Mouse (Mus musculus) E14TG2a.4 (cell line): ENCODE results near the gene Clpsl2.

Experiments
- CTCF ChIP-seq: conservative IDR thresholded peaks from 2 replicates; pipeline ENCODE4 v1.5.1; 2014; ENCODE audit warnings: low read length
- NANOG ChIP-seq: IDR thresholded peaks from 2 replicates; pipeline ENCODE4 v1.6.1; 2014; ENCODE audit warnings: borderline replicate concordance, low read length, mixed read lengths
- POU5F1 ChIP-seq: IDR thresholded peaks from 2 replicates; pipeline ENCODE4 v1.6.1; 2014; ENCODE audit warnings: low read length, borderline replicate concordance

DNA sequence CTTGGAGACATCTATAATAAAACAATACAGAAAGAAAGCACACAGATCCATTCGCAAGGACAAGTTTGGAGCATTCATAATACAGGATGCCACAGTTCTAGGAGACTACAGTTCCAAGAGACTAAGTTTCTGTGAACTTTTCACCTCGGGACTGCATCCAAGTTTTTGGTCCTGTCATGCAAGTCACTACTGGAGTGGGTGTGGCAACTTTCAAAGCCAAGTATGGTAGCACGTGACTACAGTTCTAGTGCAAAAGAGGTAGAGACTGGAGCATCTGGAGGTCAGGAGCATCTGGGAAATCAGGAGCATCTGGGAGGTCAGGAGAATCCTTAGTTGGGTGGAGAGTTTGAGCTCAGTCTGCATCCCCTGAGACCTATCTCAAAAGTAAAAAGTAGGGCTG is 22.7 kb downstream of the Clpsl2 start:
- TF ChIP-seq CTCF, result no peak
- no peak for TF ChIP-seq NANOG
- TF ChIP-seq POU5F1, result no peak
